Mouse (Mus musculus) c-Kit-positive CD71-negative TER-119-negative erythroid progenitor cells, embryonic 14.5 days (primary cell): Measurements from ENCODE around the gene Dkc1.

Source experiments
- DNase-seq: peaks from one replicate; pipeline ENCODE4 v3.0.0-alpha.2; 2013; ENCODE audit warnings: low read depth

The Dkc1 gene

GRCm38 (mm10) chrX:75095369-75096162, at the start of gene Dkc1:
Gene Dkc1 (plus strand): TSS chrX:75095854.
- peak; percentile 74 for DNase-seq

- DNase-seq: no peak
These were observed 49.7 kb upstream of the Dkc1 start for GRCm38 (mm10) chrX:75045931-75046330.

- DNase-seq: no peak
These were observed 48.6 kb upstream of the Dkc1 start for GRCm38 (mm10) chrX:75046921-75047635.

- no peak for DNase-seq
These were observed 39.4 kb upstream of the Dkc1 start for GRCm38 (mm10) chrX:75056120-75056775.

- no peak for DNase-seq
These were observed 13.3 kb upstream of the Dkc1 start for GRCm38 (mm10) chrX:75082351-75082750.

- DNase-seq: no peak
These were observed 11.5 kb upstream of the Dkc1 start for GRCm38 (mm10) chrX:75083982-75084773.

- DNase-seq: peak; percentile 38
These were observed 10.7 kb upstream of the Dkc1 start, which contains the start of gene Gab3 for GRCm38 (mm10) chrX:75084774-75085508. Gene Gab3 (minus strand): TSS chrX:75085458.

GRCm38 (mm10) chrX:75085654-75086053, 10.0 kb upstream of the Dkc1 start:
- DNase-seq: no peak

- DNase-seq: no peak
These were observed 613 bp downstream of the Dkc1 start for GRCm38 (mm10) chrX:75096163-75096770.

GRCm38 (mm10) chrX:75098799-75099198, 3.1 kb downstream of the Dkc1 start:
- no peak for DNase-seq

- no peak for DNase-seq
These were observed 6.6 kb downstream of the Dkc1 start for GRCm38 (mm10) chrX:75102293-75102692.

GRCm38 (mm10) chrX:75115550-75115949, 19.9 kb downstream of the Dkc1 start:
- no peak for DNase-seq

GRCm38 (mm10) chrX:75125606-75126005, 30.0 kb downstream of the Dkc1 start:
- no peak for DNase-seq

- DNase-seq: no peak
These were observed 31.2 kb downstream of the Dkc1 start for GRCm38 (mm10) chrX:75126893-75127292.

- DNase-seq: no peak
These were observed 32.8 kb downstream of the Dkc1 start for GRCm38 (mm10) chrX:75128333-75128980.

- DNase-seq: no peak
These were observed 33.8 kb downstream of the Dkc1 start for GRCm38 (mm10) chrX:75129474-75129873.

- peak; percentile 65 for DNase-seq
These were observed 35.0 kb downstream of the Dkc1 start, which contains the start of gene Mpp1 for GRCm38 (mm10) chrX:75130467-75131160. Gene Mpp1 (minus strand): TSS chrX:75131016.

- DNase-seq: no peak
These were observed 41.3 kb downstream of the Dkc1 start for GRCm38 (mm10) chrX:75136938-75137337.

GRCm38 (mm10) chrX:75137729-75138128, 42.1 kb downstream of the Dkc1 start:
- DNase-seq: no peak

GRCm38 (mm10) chrX:75138182-75138581, 42.5 kb downstream of the Dkc1 start:
- no peak for DNase-seq
